Mouse (Mus musculus) cerebellum, adult 18-20 months (tissue): ENCODE results near the gene Rtkn.

Experiments
- DNase-seq, 2 experiments: peaks; one replicate each; pipeline ENCODE4 v3.0.0; 2021

Rtkn gene

DNA sequence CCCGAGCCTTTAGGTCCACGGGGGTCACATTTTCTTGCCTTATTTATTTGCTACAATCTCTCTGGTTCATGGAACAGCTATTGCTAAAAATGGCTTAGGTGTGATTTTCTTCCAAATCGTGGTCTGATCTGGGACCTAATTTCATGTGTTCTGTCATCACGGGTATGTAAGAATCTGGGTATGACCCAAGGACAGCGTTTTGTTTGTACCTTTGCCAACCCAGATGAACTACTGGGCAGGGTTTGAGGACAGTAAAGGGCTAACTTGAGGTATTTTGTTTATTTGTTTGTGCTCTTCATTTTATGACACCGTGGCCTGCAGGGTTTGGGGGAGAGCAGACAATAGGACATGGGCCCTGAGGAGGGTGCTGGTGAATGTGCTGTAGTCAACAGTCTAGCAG is 45.3 kb downstream of the Rtkn start:
- no peak for DNase-seq

DNA sequence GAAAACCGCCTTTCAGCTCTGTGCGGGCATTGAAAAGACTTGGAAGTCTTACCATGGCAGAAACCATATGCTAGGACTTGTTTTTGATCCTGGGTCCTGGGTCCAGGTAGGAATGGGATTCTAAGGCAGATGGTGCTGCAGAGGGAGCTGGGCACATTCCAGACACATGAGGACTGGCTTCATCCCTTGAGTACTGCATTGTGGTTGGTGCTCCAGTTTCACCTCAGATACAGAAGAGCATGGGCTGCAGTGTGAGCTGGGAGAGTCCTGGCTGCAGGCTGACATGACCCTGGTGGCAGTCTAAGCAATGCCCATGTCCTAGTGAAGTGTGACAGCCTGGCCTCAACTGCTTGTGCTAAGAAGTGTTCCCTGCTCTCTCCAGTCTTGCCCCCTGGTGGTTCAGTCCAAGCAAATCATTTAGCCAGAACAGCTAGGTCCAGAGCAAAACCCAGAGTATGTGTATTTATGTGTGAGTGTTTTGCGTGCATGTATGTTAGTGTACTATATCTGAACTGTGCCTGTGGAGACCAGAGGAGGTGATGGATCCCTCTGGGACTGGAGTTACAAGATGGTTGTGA is 49.7 kb downstream of the Rtkn start:
- DNase-seq: peak; percentile 42 to 50

DNA sequence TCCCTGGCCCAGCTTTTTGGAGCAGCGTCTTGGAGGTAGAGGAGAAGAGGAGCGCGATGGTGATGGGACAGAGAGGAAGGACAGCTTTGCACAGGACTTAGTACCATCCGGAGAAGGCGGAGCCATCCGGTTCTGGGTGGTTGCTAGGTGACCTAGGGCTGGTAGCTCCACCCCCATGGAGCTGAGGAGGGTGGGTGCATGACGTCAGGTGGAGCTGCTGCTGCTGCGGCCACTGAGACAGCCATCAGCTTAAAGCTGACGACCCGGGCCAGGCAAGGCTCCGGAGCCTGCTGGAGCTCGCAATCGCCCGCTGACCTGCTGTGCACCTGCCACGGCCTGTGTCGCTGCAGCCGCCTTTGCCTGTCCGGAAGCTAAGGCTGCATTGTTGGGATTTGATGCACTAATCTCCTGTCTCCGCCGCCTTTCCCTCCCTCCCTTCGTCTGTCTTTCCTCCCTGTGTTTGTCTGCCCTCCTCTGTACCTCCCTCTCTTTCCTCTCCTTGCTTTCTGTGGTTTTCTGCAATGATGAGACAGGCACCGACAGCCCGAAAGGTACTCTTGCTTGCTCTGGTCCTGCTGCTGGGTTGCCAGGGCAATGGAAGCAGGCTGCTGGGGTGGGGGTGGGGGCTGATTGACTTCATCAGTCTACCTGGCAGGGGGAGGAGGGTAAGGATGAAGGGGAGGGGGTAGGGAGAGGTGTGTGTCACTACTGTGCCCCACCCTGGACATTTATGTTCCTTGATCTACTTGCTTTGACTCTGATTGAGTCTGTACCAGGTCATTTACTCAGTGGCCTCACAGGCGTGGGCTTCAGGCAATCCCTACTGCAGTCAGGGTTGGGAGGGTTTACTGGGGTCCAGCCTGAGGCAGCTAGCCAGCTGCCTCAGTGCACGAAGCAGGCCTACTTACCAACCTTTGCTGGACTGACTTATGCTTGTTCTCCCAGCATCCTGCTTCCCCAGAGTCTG is 50.9 kb downstream of the Rtkn start:
- peak; percentile 91 to 98 for DNase-seq

DNA sequence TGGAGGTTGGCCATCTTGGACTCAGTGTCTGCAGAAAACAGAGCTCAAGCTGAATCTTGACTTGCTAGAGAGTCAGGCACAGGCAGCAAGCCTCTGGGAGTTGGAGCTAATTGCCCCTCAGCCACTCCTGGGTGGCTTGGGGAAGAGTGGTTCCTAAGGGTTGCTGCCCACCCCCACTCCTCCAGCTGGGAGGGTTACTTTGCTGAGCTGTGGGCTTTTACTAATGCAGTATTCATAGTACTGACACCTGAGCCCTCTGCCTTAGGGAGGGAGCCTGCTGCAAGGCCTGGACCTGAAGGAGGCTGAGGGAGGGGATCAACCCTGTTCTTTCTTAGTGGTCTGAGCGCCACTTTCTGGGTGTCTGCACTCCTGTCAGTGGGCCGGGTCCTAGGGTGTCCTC is 51.7 kb downstream of the Rtkn start:
- no peak for DNase-seq

DNA sequence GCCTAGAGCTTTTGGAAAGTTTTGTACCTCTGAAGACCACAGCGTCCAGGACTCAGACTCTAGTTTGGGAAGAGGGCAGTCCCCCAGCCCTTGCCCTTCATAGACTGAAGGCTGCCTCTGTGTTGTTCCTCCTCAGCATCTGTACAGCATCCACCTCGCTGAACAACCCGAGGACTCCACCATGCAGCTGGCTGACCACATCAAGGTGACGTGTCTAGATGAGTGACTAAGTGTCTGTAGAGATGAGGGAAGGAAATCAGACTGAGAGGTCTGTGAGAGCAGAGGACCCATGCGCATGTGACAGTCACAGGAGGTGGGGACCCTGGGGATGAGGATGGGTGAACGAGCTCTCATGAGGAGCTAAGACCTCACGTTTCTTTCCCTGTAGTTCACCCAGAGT is 58.3 kb downstream of the Rtkn start:
- DNase-seq: no peak

DNA sequence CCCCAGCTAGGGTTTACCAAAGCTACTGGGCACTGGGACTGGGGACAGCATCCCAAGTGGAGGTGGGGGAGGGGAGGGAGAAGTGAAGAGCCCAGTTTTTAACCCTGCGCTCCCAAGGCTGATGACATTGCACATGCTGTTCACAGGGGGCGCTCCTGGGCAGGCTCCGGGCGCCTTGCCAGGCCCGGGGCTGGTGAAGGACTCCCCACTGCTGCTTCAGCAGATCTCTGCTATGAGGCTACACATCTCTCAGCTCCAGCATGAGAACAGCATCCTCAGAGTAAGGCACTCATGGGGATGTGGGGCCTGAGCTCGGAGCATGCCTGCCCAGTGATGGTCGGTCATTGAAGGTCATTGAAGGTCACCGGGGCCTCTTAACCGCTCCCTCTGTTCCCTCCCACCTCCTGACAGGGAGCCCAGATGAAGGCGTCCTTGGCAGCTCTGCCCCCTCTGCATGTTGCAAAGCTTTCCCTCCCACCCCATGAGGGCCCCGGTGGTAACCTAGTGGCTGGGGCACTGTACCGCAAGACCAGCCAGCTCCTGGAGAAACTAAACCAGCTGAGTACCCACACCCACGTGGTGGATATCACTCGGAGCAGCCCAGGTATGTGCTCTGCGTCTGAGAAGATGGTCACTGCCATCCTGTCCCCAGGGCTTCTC is 62.2 kb downstream of the Rtkn start:
- DNase-seq: peak; percentile 79 to 90
